Comparison of ENCODE assay signal across 10 mouse cellular contexts in genomic region chr11:32551579-32552297, GRCm38 (mm10). TPM values are rescaled to one million over a fixed set of nuclear protein-coding genes. Genes with fewer than 3 reads are reported as not detected.
DNase-seq lines count a peak whose midpoint lies in the region; ATAC-seq and TF ChIP-seq lines count a peak whose summit lies in the region.
"Had no signal": no experiment of that assay in that cellular context is flagged by ENCODE, and none has a peak within 500 bp of the region (broad histone marks: within the 10 kb centered on the region; RNA-seq: fewer than 3 reads in every experiment).

No protein-coding gene starts in this region.

- intact Hi-C loops in left cerebral cortex, postnatal 25 days (cut with DNase I) = no loop called here

- no peak for DNase-seq in midbrain, embryonic 10.5 days (ENCODE audit: low spot score)
- DNase-seq in midbrain, embryonic 11.5 days (ENCODE audit: low spot score, missing footprints) = no peak
- DNase-seq in forebrain, embryonic 14.5 days (ENCODE audit: low spot score) = peak; percentile 36
- DNase-seq in left cerebral cortex, postnatal 25 days (ENCODE audit: low spot score in 2 of 2) = no peak
- no peak for DNase-seq in B cell, adult 2 months
- no peak for DNase-seq in kidney, adult 2 months
- DNase-seq: right cerebral cortex, postnatal 14 days had no signal

- 85% methylated on average over 12 of the region's 12 CpGs for WGBS in midbrain, embryonic 10.5 days
- WGBS in midbrain, embryonic 11.5 days = 70% methylated on average over 12 of the region's 12 CpGs
- WGBS in forebrain, embryonic 14.5 days = 46% methylated on average over 12 of the region's 12 CpGs
- WGBS in intestine, embryonic 16.5 days = 57% methylated on average over 12 of the region's 12 CpGs
- 57% methylated on average over 12 of the region's 12 CpGs for WGBS in neural tube, embryonic 12.5 days
- 81% methylated on average over 12 of the region's 12 CpGs for WGBS in kidney, adult 2 months

- peaks cover 45% of the 10 kb centered on the region for H3K4me1 ChIP-seq in midbrain, embryonic 10.5 days
- H3K4me1 ChIP-seq in midbrain, embryonic 11.5 days (ENCODE audit: control insufficient read depth, insufficient read depth, low read length) = peaks cover 6% of the 10 kb centered on the region
- peaks cover 10% of the 10 kb centered on the region; the same call in 1 of the 2 replicates for H3K4me1 ChIP-seq in forebrain, embryonic 14.5 days (ENCODE audit: control insufficient read depth, insufficient read depth, low read length)
- peaks cover 38% of the 10 kb centered on the region for H3K4me1 ChIP-seq in intestine, embryonic 16.5 days (ENCODE audit: control insufficient read depth, insufficient read depth, low read length)
- peaks cover 29% of the 10 kb centered on the region for H3K4me1 ChIP-seq in neural tube, embryonic 12.5 days
- peaks cover 5% of the 10 kb centered on the region for H3K4me1 ChIP-seq in kidney, adult 2 months (ENCODE audit: control insufficient read depth, insufficient read depth, low read length)

- no peak overlapping the region for H3K9ac ChIP-seq in midbrain, embryonic 11.5 days (ENCODE audit: low read length)
- H3K9ac ChIP-seq in forebrain, embryonic 14.5 days (ENCODE audit: low read length) = no peak overlapping the region
- no peak overlapping the region for H3K9ac ChIP-seq in intestine, embryonic 16.5 days (ENCODE audit: low read depth, low read length)
- H3K9ac ChIP-seq in neural tube, embryonic 12.5 days = no peak overlapping the region

- H3K27ac ChIP-seq in midbrain, embryonic 10.5 days (replicated peaks) = peak overlapping the region; percentile 42; the same call in 1 of the 2 replicates
- H3K27ac ChIP-seq in midbrain, embryonic 11.5 days (ENCODE audit: low read depth, low read length) = no peak overlapping the region
- H3K27ac ChIP-seq in forebrain, embryonic 14.5 days (ENCODE audit: low read depth, low read length) = no peak overlapping the region
- 0 out of 2 replicates have a peak overlapping the region, but pooled peaks have one; percentile 53 for H3K27ac ChIP-seq in intestine, embryonic 16.5 days (ENCODE audit: low read length)
- 0 out of 2 replicates have a peak overlapping the region, but pooled peaks have one; percentile 20 for H3K27ac ChIP-seq in neural tube, embryonic 12.5 days
- no peak overlapping the region for H3K27ac ChIP-seq in kidney, adult 2 months (ENCODE audit: insufficient read depth, low read depth, low read length)

- H3K4me3 ChIP-seq in midbrain, embryonic 10.5 days = no peak overlapping the region
- no peak overlapping the region for H3K4me3 ChIP-seq in midbrain, embryonic 11.5 days (ENCODE audit: low read depth, low read length)
- no peak overlapping the region for H3K4me3 ChIP-seq in forebrain, embryonic 14.5 days (ENCODE audit: low read depth, low read length)
- no peak overlapping the region for H3K4me3 ChIP-seq in intestine, embryonic 16.5 days (ENCODE audit: low read length)
- H3K4me3 ChIP-seq in neural tube, embryonic 12.5 days = no peak overlapping the region
- no peak overlapping the region for H3K4me3 ChIP-seq in kidney, adult 2 months (ENCODE audit: insufficient read depth, low read depth, low read length)

- no peaks in the 10 kb centered on the region for H3K36me3 ChIP-seq in midbrain, embryonic 10.5 days
- H3K36me3 ChIP-seq in midbrain, embryonic 11.5 days (ENCODE audit: control insufficient read depth, insufficient read depth, low read length) = no peaks in the 10 kb centered on the region
- H3K36me3 ChIP-seq in forebrain, embryonic 14.5 days (ENCODE audit: control insufficient read depth, insufficient read depth, low read length) = no peaks in the 10 kb centered on the region
- no peaks in the 10 kb centered on the region for H3K36me3 ChIP-seq in intestine, embryonic 16.5 days (ENCODE audit: control insufficient read depth, insufficient read depth, low read length)
- H3K36me3 ChIP-seq in neural tube, embryonic 12.5 days = no peaks in the 10 kb centered on the region
- no peaks in the 10 kb centered on the region for H3K36me3 ChIP-seq in kidney, adult 2 months (ENCODE audit: control insufficient read depth, insufficient read depth, low read length)

- H3K27me3 ChIP-seq in midbrain, embryonic 10.5 days (ENCODE audit: low read depth, poor library complexity, severe bottlenecking) = no peaks in the 10 kb centered on the region
- H3K27me3 ChIP-seq in midbrain, embryonic 11.5 days (ENCODE audit: control insufficient read depth, insufficient read depth, low read length) = no peaks in the 10 kb centered on the region
- H3K27me3 ChIP-seq in forebrain, embryonic 14.5 days (replicated peaks; ENCODE audit: control insufficient read depth, insufficient read depth, low read length) = no peaks in the 10 kb centered on the region
- no peaks in the 10 kb centered on the region for H3K27me3 ChIP-seq in intestine, embryonic 16.5 days (replicated peaks; ENCODE audit: control insufficient read depth, insufficient read depth, low read length)
- no peaks in the 10 kb centered on the region for H3K27me3 ChIP-seq in neural tube, embryonic 12.5 days (replicated peaks)
- H3K27me3 ChIP-seq in kidney, adult 2 months (replicated peaks; ENCODE audit: control insufficient read depth, insufficient read depth, low read length) = no peaks in the 10 kb centered on the region
- H3K27me3 ChIP-seq: megakaryocyte, embryonic 14.5 days had no signal

- no peak for TF ChIP-seq CTCF in kidney, adult 2 months (conservative IDR thresholded peaks at IDR 0.05; ENCODE audit: insufficient read depth, insufficient read length, low read depth, low read length)

- ATAC-seq in midbrain, embryonic 11.5 days (ENCODE audit: low FRiP score) = no peak
- ATAC-seq in forebrain, embryonic 14.5 days = peak; percentile 63
- ATAC-seq in intestine, embryonic 16.5 days = peak; percentile 52
- peak; percentile 59; the same call in 1 of the 2 replicates for ATAC-seq in neural tube, embryonic 12.5 days (ENCODE audit: low FRiP score, low read depth)

- TF ChIP-seq POLR2A in kidney, adult 2 months (IDR thresholded peaks at IDR 0.05; ENCODE audit: low read depth, low read length) = no peak

- no peaks in the 10 kb centered on the region for H3K9me3 ChIP-seq in midbrain, embryonic 10.5 days (replicated peaks)
- no peaks in the 10 kb centered on the region for H3K9me3 ChIP-seq in midbrain, embryonic 11.5 days (ENCODE audit: control insufficient read depth, low read length)
- no peaks in the 10 kb centered on the region for H3K9me3 ChIP-seq in forebrain, embryonic 14.5 days (replicated peaks; ENCODE audit: control insufficient read depth, low read length)
- H3K9me3 ChIP-seq in intestine, embryonic 16.5 days (ENCODE audit: control insufficient read depth, low read length) = no peaks in the 10 kb centered on the region
- H3K9me3 ChIP-seq in neural tube, embryonic 12.5 days = no peaks in the 10 kb centered on the region
- H3K9me3 ChIP-seq: megakaryocyte, embryonic 14.5 days had no signal

- no peak overlapping the region for H3K4me2 ChIP-seq in midbrain, embryonic 11.5 days
- H3K4me2 ChIP-seq in forebrain, embryonic 14.5 days (ENCODE audit: low read length) = no peak overlapping the region
- H3K4me2 ChIP-seq in intestine, embryonic 16.5 days (ENCODE audit: low read depth, low read length) = no peak overlapping the region
- no peak overlapping the region for H3K4me2 ChIP-seq in neural tube, embryonic 12.5 days (replicated peaks)

RNA-seq across cellular contexts. Expression of gene Stk10, which starts 18.6 kb away (rescaled TPM):
- polyA plus RNA-seq in midbrain, embryonic 10.5 days (2016; fragmentation: Nextera tagmentation; extraction: Ambion mirVana) = 1.5 and 2.1 TPM in 2 replicates
- polyA plus RNA-seq in midbrain, embryonic 11.5 days (2014; fragmentation: Nextera tagmentation; extraction: Ambion mirVana) = 0.58 and 0.67 TPM in 2 replicates
- polyA plus RNA-seq in forebrain, embryonic 14.5 days (2014; fragmentation: Nextera tagmentation; extraction: Ambion mirVana) = 0.80 and 1.1 TPM in 2 replicates
- polyA plus RNA-seq in intestine, embryonic 16.5 days (2015; fragmentation: Nextera tagmentation; extraction: Ambion mirVana) = 5.2 and 5.7 TPM in 2 replicates
- 3.2 and 4.1 TPM in 2 replicates for polyA plus RNA-seq in neural tube, embryonic 12.5 days (2016; fragmentation: Nextera tagmentation; extraction: Ambion mirVana)
- 1 to 10 TPM; 5.5 to 6.6 TPM for total RNA-seq in left cerebral cortex, postnatal 25 days (2021)
- polyA plus RNA-seq in kidney, adult 2 months (2012; rRNA removed) = 6.3 and 9.4 TPM in 2 replicates

RNA-seq across cellular contexts. Expression of gene Efcab9, which starts 19.9 kb away (rescaled TPM):
- 0.32 TPM in 1 of 2 replicates, not detected in the other for polyA plus RNA-seq in midbrain, embryonic 10.5 days (2016; fragmentation: Nextera tagmentation; extraction: Ambion mirVana)
- polyA plus RNA-seq in midbrain, embryonic 11.5 days (2014; fragmentation: Nextera tagmentation; extraction: Ambion mirVana) = 0.23 TPM in 1 of 2 replicates, not detected in the other
- 0.31 TPM in 1 of 2 replicates, not detected in the other for polyA plus RNA-seq in forebrain, embryonic 14.5 days (2014; fragmentation: Nextera tagmentation; extraction: Ambion mirVana)
- 0.65 and 0.77 TPM in 2 replicates for polyA plus RNA-seq in intestine, embryonic 16.5 days (2015; fragmentation: Nextera tagmentation; extraction: Ambion mirVana)
- 0.51 TPM in 1 of 2 replicates, not detected in the other for polyA plus RNA-seq in neural tube, embryonic 12.5 days (2016; fragmentation: Nextera tagmentation; extraction: Ambion mirVana)
- total RNA-seq in left cerebral cortex, postnatal 25 days (2021) = 1 to 10 TPM; 1.6 to 1.7 TPM
- 0.14 TPM in 1 of 2 replicates, not detected in the other for polyA plus RNA-seq in kidney, adult 2 months (2012; rRNA removed)

Comparison
In these comparisons a context has a peak if more than half of its experiments do, and no peak if none do; other contexts are left out.
1. H3K27ac ChIP-seq: peak in midbrain, embryonic 10.5 days (single experiment), intestine, embryonic 16.5 days (single experiment) and neural tube, embryonic 12.5 days (single experiment); none in midbrain, embryonic 11.5 days (single experiment), forebrain, embryonic 14.5 days (single experiment) and kidney, adult 2 months (single experiment).